Mouse (Mus musculus): ENCODE results near the gene Dctn1. TPM values are rescaled to one million over a fixed set of nuclear protein-coding genes. Genes with fewer than 3 reads are reported as not detected.

Gene Dctn1
- polyA plus RNA-seq, 1 experiment from 2014 or later, result 47.1 TPM

GRCm38 (mm10) chr6:83219814-83220213 is 54.1 kb downstream of the Dctn1 start, which contains the start of gene Slc4a5:
TSS of gene Slc4a5 (plus strand) at chr6:83219828.
- no peak for TF ChIP-seq CTCF (IDR thresholded peaks at IDR 0.05; ENCODE audit: low read depth)
- 50% methylated on average over 3 of the region's 3 CpGs for WGBS

DNA sequence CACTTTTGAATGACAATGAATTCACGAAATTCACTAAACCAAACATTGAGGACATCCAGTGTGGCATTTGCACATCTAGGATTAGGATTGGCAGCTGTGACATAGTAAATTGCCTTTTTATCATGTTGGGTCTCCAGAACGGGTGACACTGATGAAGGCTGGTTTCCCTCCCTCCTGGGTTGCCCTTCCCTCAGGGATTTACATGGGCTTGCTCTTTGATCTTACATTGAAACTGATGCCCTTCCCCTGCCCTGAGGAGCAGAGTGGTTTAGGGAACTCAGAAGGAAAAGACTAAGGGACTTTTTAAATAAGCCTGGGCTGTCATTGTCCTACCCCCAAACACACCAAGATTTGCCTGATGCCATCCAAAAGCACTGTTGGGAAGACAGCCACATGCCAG is 65.8 kb downstream of the Dctn1 start:
- Histone ChIP-seq H3K9ac (ENCODE audit: low read depth, low read length) (no peak overlapping the region), H3K36me3 (ENCODE audit: control insufficient read depth, insufficient read depth) (no peaks in the 10 kb centered on the region), H3K4me3 (ENCODE audit: low read depth, low read length) (no peak overlapping the region), H3K27me3 (replicated peaks; ENCODE audit: control insufficient read depth, insufficient read depth, low read length) (no peaks in the 10 kb centered on the region), H3K4me2 (replicated peaks; ENCODE audit: low read depth) (no peak overlapping the region), H3K9me3 (ENCODE audit: control insufficient read depth) (no peaks in the 10 kb centered on the region), H3K27ac (ENCODE audit: low read depth, low read length) (no peak overlapping the region), H3K4me1 (replicated peaks; ENCODE audit: control insufficient read depth, insufficient read depth, low read length) (no peaks in the 10 kb centered on the region)
- no peak for ATAC-seq
- no peak for TF ChIP-seq CTCF (IDR thresholded peaks at IDR 0.05; ENCODE audit: low read depth)
- WGBS, result 37% methylated on average over 2 of the region's 2 CpGs

More at GRCm38 (mm10) chr6:83219814-83220213, 54.1 kb downstream of the Dctn1 start, which contains the start of gene Slc4a5:
- no peaks in the 10 kb centered on the region for H3K36me3 ChIP-seq (ENCODE audit: control insufficient read depth, insufficient read depth)
- H3K27me3 ChIP-seq (replicated peaks; ENCODE audit: control insufficient read depth, insufficient read depth, low read length), result no peaks in the 10 kb centered on the region
- no peaks in the 10 kb centered on the region for H3K4me1 ChIP-seq (replicated peaks; ENCODE audit: control insufficient read depth, insufficient read depth, low read length)
- no peak within 1 kb of the TSS for H3K9ac ChIP-seq (ENCODE audit: low read depth, low read length)
- H3K27ac ChIP-seq (ENCODE audit: low read depth, low read length), result no peak within 1 kb of the TSS
- H3K4me3 ChIP-seq (ENCODE audit: low read depth, low read length), result no peak within 1 kb of the TSS
- no peak for ATAC-seq
- H3K9me3 ChIP-seq (ENCODE audit: control insufficient read depth), result no peaks in the 10 kb centered on the region
- H3K4me2 ChIP-seq (replicated peaks; ENCODE audit: low read depth), result no peak within 1 kb of the TSS

- Histone ChIP-seq H3K27ac (ENCODE audit: low read depth, low read length) (no peak overlapping the region), H3K4me1 (replicated peaks; ENCODE audit: control insufficient read depth, insufficient read depth, low read length) (no peaks in the 10 kb centered on the region), H3K4me3 (ENCODE audit: low read depth, low read length) (no peak overlapping the region), H3K9ac (ENCODE audit: low read depth, low read length) (no peak overlapping the region), H3K9me3 (ENCODE audit: control insufficient read depth) (no peaks in the 10 kb centered on the region), H3K27me3 (replicated peaks; ENCODE audit: control insufficient read depth, insufficient read depth, low read length) (peaks cover 7% of the 10 kb centered on the region; the same call in 1 of the 2 replicates), H3K36me3 (ENCODE audit: control insufficient read depth, insufficient read depth) (no peaks in the 10 kb centered on the region), H3K4me2 (replicated peaks; ENCODE audit: low read depth) (no peak overlapping the region)
- no peak for ATAC-seq
- no peak for TF ChIP-seq CTCF (IDR thresholded peaks at IDR 0.05; ENCODE audit: low read depth)
- 86% methylated on average over 4 of the region's 4 CpGs for WGBS
Measured at GRCm38 (mm10) chr6:83233306-83233705, 67.6 kb downstream of the Dctn1 start.

DNA sequence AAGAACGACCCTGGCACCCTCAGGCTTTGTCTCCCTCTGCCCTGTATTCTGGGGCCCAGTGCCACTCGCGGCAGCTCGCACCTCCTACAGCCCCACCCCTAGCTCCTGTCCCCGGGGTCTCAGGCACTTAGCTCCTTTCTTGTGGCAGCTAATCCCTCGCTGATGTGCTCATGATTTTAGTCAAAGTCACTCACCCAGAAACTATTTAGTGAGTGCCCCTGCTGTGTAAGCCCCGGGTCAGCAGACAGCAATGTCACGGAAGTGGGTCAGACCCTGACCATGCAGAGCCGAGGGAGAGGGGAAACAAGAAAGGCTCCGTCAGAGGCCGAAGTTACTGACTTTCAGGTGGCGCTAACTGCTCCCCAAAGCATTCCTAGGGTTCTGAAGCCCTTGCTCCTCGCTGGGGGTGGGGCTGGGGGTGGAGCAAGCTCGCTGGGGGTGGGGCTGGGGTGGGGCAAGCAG is 68.6 kb downstream of the Dctn1 start:
- Histone ChIP-seq H3K27ac (ENCODE audit: low read depth, low read length) (no peak overlapping the region), H3K4me2 (replicated peaks; ENCODE audit: low read depth) (peak overlapping the region; percentile 60), H3K4me1 (replicated peaks; ENCODE audit: control insufficient read depth, insufficient read depth, low read length) (no peaks in the 10 kb centered on the region), H3K9ac (ENCODE audit: low read depth, low read length) (no peak overlapping the region; the same call in 1 of the 2 replicates), H3K9me3 (ENCODE audit: control insufficient read depth) (no peaks in the 10 kb centered on the region), H3K27me3 (replicated peaks; ENCODE audit: control insufficient read depth, insufficient read depth, low read length) (peaks cover 10% of the 10 kb centered on the region; the same call in 1 of the 2 replicates), H3K4me3 (ENCODE audit: low read depth, low read length) (peak overlapping the region; percentile 18; the same call in 1 of the 2 replicates), H3K36me3 (ENCODE audit: control insufficient read depth, insufficient read depth) (no peaks in the 10 kb centered on the region)
- ATAC-seq, result no peak
- 7% methylated on average over 14 of the region's 14 CpGs for WGBS
- no peak for TF ChIP-seq CTCF (IDR thresholded peaks at IDR 0.05; ENCODE audit: low read depth)

DNA sequence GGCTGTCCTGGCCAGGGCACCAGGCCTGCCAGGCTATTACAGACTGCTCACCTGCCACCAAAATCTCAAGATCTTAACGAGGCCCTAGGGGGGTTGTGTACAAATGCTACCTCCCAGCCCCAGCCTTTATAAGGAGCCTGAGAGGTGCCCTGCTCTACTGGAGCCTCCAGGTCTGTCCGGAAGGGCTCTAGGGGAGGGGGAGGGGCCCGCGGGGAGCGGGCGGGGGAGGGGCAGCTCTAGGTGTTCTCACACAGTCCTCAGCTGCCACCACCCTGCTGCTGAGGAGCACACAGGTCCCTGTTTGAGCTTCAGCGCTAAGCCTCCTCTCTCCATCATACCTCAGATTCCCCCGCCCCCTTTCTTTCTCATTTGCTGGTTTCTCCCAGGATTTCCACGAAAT is 71.4 kb downstream of the Dctn1 start:
- no peak for ATAC-seq
- no peaks in the 10 kb centered on the region for H3K4me1 ChIP-seq (replicated peaks; ENCODE audit: control insufficient read depth, insufficient read depth, low read length)
- no peak overlapping the region for H3K27ac ChIP-seq (ENCODE audit: low read depth, low read length)
- H3K4me2 ChIP-seq (replicated peaks; ENCODE audit: low read depth), result no peak overlapping the region
- TF ChIP-seq CTCF (IDR thresholded peaks at IDR 0.05; ENCODE audit: low read depth), result no peak
- no peak overlapping the region for H3K4me3 ChIP-seq (ENCODE audit: low read depth, low read length)
- no peaks in the 10 kb centered on the region for H3K9me3 ChIP-seq (ENCODE audit: control insufficient read depth)
- WGBS, result 3% methylated on average over 9 of the region's 9 CpGs
- H3K36me3 ChIP-seq (ENCODE audit: control insufficient read depth, insufficient read depth), result no peaks in the 10 kb centered on the region
- H3K9ac ChIP-seq (ENCODE audit: low read depth, low read length), result no peak overlapping the region
- H3K27me3 ChIP-seq (replicated peaks; ENCODE audit: control insufficient read depth, insufficient read depth, low read length), result peaks cover 10% of the 10 kb centered on the region; the same call in 1 of the 2 replicates

DNA sequence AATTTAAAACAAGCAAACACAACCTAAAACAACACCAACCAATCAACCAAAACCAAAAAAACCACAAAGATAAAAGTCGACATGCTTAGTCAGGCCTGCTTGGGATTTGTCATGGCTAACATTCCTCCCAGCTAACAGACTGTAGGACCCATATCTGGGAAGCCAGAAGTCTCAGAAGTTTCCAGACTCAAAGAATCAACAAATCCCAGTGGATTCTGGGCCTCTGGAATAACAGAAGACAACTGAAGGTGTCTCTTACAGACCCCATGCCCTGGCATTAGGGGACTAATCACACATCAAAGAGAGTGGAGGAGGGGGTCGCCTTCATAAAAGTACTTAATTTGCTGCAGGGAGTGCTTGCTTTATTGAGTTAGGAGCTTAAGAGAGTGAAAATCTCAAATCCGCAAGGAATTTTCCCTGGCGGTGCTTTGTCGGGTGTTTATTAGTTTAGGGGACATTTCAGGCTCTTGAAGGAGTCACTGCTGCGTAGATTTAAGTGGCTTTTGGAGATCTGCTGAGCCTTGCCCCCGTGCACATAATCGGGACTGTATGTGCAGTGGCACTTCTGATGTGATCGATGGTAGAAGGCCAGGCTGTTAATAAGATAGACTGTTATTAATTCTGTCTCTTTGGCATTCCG is 78.8 kb downstream of the Dctn1 start:
- Histone ChIP-seq H3K36me3 (ENCODE audit: control insufficient read depth, insufficient read depth) (no peaks in the 10 kb centered on the region), H3K9me3 (ENCODE audit: control insufficient read depth) (no peaks in the 10 kb centered on the region), H3K27me3 (replicated peaks; ENCODE audit: control insufficient read depth, insufficient read depth, low read length) (no peaks in the 10 kb centered on the region), H3K4me1 (replicated peaks; ENCODE audit: control insufficient read depth, insufficient read depth, low read length) (peaks cover 3% of the 10 kb centered on the region; the same call in 1 of the 2 replicates), H3K27ac (ENCODE audit: low read depth, low read length) (no peak overlapping the region), H3K4me3 (ENCODE audit: low read depth, low read length) (no peak overlapping the region), H3K9ac (ENCODE audit: low read depth, low read length) (no peak overlapping the region), H3K4me2 (replicated peaks; ENCODE audit: low read depth) (no peak overlapping the region)
- no peak for TF ChIP-seq CTCF (IDR thresholded peaks at IDR 0.05; ENCODE audit: low read depth)
- no peak for ATAC-seq
- 44% methylated on average over 10 of the region's 10 CpGs for WGBS

Measured in intestine, postnatal 0 days (tissue).